Mouse (Mus musculus) limb, embryonic 14.5 days (tissue): ENCODE results near the gene Rab25. TPM values are rescaled to one million over a fixed set of nuclear protein-coding genes. Genes with fewer than 3 reads are reported as not detected.

Source experiments
- ATAC-seq: fragments of 200-750 bp; cut with Nextera tagmentation; 2 replicates; pipeline ENCODE4 v1.8.0; 2017; ENCODE audit warnings: low read depth, moderate number of reproducible peaks, moderate TSS enrichment; ENCODE audit not compliant: low FRiP score
- DNase-seq: peaks from one replicate; pipeline ENCODE4 v3.0.0-alpha.2; 2015; ENCODE audit warnings: low spot score
- H3K27ac ChIP-seq: fragments of 300-500 bp; sonication (generic); replicated peaks from 2 replicates; pipeline ENCODE4 v1.5.1; 2014; ENCODE audit warnings: low read depth, mild to moderate bottlenecking, low read length, moderate library complexity, mixed read lengths
- H3K27me3 ChIP-seq: fragments of 300-500 bp; sonication (generic); 2 replicates; pipeline ENCODE4 v1.6.1; 2014; ENCODE audit warnings: low read length, mixed read lengths; ENCODE audit not compliant: control insufficient read depth, insufficient read depth
- H3K36me3 ChIP-seq: fragments of 300-500 bp; sonication (generic); 2 replicates; pipeline ENCODE4 v1.6.1; 2014; ENCODE audit warnings: mild to moderate bottlenecking, low read length, moderate library complexity, mixed read lengths; ENCODE audit not compliant: control insufficient read depth, insufficient read depth
- H3K4me1 ChIP-seq: fragments of 300-500 bp; sonication (generic); 2 replicates; pipeline ENCODE4 v1.6.1; 2014; ENCODE audit warnings: antibody characterized with exemption, low read length, mixed read lengths; ENCODE audit not compliant: control insufficient read depth, insufficient read depth
- H3K4me2 ChIP-seq: fragments of 300-500 bp; sonication (generic); replicated peaks from 2 replicates; pipeline ENCODE4 v1.6.1; 2014; ENCODE audit warnings: low read depth, mild to moderate bottlenecking, low read length, moderate library complexity; ENCODE audit not compliant: severe bottlenecking
- H3K4me3 ChIP-seq: fragments of 300-500 bp; sonication (generic); replicated peaks from 2 replicates; pipeline ENCODE4 v1.5.1; 2014; ENCODE audit warnings: low read length
- H3K9ac ChIP-seq: fragments of 300-500 bp; sonication (generic); 2 replicates; pipeline ENCODE4 v1.6.1; 2014; ENCODE audit warnings: mild to moderate bottlenecking, low read depth, low read length, moderate library complexity; ENCODE audit not compliant: severe bottlenecking
- H3K9me3 ChIP-seq: fragments of 300-500 bp; sonication (generic); 2 replicates; pipeline ENCODE4 v1.6.1; 2016; ENCODE audit warnings: low read length; ENCODE audit not compliant: control insufficient read depth
- POLR2A ChIP-seq: fragments of 200-500 bp; IDR thresholded peaks from 2 replicates; pipeline ENCODE4 v1.8.0; 2012; ENCODE audit warnings: inconsistent platforms, mild to moderate bottlenecking, moderate library complexity, borderline replicate concordance; ENCODE audit not compliant: insufficient read depth, insufficient read length; ENCODE audit errors: extremely low read depth
- WGBS: fragments of 180-500 bp; shearing (Covaris S2); extraction: QIAGEN DNeasy Blood & Tissue Kit; methylation state at CpG from one replicate; pipeline ENCODE4 v1.1.7; 2014; 5-methylcytosine and 5-hydroxymethylcytosine counted together
- microRNA counts: library from miRNA; unstranded; fragments of <30 nt; microRNA quantifications from one replicate; lab custom pipeline; 2016
- microRNA-seq: library from miRNA; unstranded; fragments of <30 nt; microRNA quantifications from one replicate; pipeline ENCODE4, GENCODE M21; 2016
- polyA plus RNA-seq, 2 experiments: library from polyadenylated mRNA; depleted of rRNA in 1 of 2; stranded (reverse) in 1 of 2; unstranded in 1 of 2; fragments of >200 nt; fragmentation: Nextera tagmentation in 1 of 2; extraction: Ambion mirVana in 1 of 2; gene quantifications; 2 replicates each; pipeline versions ENCODE4 v1.2.1 to v1.2.3; 2012 to 2014

Rab25 gene
- polyA plus RNA-seq, 2 experiments, result 35.0 to 70.4 TPM

DNA sequence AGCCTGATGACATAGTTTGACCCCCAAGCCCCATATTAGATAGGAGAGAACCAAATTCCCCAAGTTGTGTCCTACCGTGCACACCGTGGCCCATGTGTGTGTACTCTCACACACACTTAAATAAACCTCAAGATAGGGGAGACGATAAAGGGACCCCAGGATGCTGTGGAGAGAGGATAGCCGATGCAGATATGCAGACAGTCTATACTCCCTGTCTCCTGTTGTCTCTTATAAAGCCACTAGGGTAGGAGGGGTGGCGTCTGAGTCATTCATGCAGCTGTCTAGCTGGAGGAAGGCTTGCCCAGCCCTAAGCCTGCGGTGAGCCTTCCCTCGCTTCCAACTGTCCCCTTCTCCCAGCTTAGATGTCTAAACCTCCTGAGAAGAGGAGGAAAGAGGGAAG lies 48.0 kb downstream of the Rab25 start:
- Histone ChIP-seq H3K27ac (no peak overlapping the region), H3K36me3 (peaks cover 19% of the 10 kb centered on the region), H3K4me2 (peak overlapping the region; percentile 90), H3K27me3 (no peaks in the 10 kb centered on the region), H3K9ac (no peak overlapping the region), H3K9me3 (no peaks in the 10 kb centered on the region), H3K4me3 (no peak overlapping the region), H3K4me1 (peaks cover 45% of the 10 kb centered on the region)
- no peak for DNase-seq
- no peak for ATAC-seq
- 85% methylated on average over 7 of the region's 7 CpGs for WGBS
- TF ChIP-seq POLR2A, result no peak

DNA sequence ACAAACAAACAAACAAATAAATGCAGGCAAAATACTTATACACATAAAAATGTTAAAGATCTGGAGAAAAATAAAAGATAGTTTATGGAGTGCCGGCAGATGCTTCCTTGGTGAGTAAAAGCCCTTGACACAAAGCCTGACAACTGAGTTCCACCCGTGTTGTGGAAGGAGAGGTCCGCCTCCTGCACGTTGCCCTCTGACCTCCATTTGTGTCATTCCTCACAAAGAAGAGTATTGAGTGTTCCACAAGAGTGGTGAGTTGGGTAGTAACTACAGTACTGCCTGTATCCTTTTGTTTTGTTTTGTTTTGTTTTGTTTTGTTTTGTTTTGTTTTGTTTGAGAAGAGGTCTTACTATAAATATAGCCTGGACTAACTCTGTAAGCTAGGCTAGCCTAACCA lies 48.5 kb downstream of the Rab25 start:
- Histone ChIP-seq H3K9ac (no peak overlapping the region), H3K4me1 (peaks cover 45% of the 10 kb centered on the region), H3K4me3 (no peak overlapping the region), H3K27me3 (no peaks in the 10 kb centered on the region), H3K4me2 (peak overlapping the region; percentile 90; the same call in 1 of the 2 replicates), H3K9me3 (no peaks in the 10 kb centered on the region), H3K36me3 (peaks cover 19% of the 10 kb centered on the region), H3K27ac (no peak overlapping the region)
- no peak for TF ChIP-seq POLR2A
- no peak for DNase-seq
- 73% methylated on average over 4 of the region's 4 CpGs for WGBS
- no peak for ATAC-seq

DNA sequence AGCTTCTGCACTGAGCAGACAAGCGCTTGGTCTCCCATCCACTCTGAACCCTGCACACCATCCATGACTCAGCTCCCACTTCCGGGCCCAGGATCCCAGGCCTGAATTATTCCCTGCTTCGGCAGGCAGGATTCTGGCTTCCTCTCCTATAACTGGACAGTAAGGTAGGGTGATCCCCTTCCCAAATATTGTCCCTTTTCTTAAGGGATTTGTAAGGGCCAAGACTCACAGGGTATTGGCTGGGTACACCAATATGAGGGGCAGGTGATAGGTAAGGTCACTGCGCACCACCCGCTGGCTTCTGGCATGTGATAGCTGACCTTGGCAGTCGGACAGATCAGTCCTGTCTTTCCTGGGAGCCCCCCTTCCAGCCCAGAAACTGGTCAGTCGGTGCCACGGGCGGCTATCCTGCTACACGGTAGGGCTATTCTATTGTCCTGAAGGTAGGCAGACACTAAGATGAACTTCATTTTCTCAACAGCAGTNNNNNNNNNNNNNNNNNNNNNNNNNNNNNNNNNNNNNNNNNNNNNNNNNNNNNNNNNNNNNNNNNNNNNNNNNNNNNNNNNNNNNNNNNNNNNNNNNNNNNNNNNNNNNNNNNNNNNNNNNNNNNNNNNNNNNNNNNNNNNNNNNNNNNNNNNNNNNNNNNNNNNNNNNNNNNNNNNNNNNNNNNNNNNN lies 52.2 kb downstream of the Rab25 start:
- no peak for ATAC-seq
- H3K4me1 ChIP-seq, result peaks cover 47% of the 10 kb centered on the region
- H3K27ac ChIP-seq, result no peak overlapping the region
- WGBS, result 79% methylated on average over 10 of the region's 10 CpGs
- no peak overlapping the region for H3K4me2 ChIP-seq
- H3K9ac ChIP-seq, result 0 out of 2 replicates have a peak overlapping the region, but pooled peaks have one; percentile 16
- no peak for DNase-seq
- H3K9me3 ChIP-seq, result no peaks in the 10 kb centered on the region
- no peaks in the 10 kb centered on the region for H3K27me3 ChIP-seq
- no peak overlapping the region for H3K4me3 ChIP-seq
- TF ChIP-seq POLR2A, result no peak
- peaks cover 19% of the 10 kb centered on the region for H3K36me3 ChIP-seq

DNA sequence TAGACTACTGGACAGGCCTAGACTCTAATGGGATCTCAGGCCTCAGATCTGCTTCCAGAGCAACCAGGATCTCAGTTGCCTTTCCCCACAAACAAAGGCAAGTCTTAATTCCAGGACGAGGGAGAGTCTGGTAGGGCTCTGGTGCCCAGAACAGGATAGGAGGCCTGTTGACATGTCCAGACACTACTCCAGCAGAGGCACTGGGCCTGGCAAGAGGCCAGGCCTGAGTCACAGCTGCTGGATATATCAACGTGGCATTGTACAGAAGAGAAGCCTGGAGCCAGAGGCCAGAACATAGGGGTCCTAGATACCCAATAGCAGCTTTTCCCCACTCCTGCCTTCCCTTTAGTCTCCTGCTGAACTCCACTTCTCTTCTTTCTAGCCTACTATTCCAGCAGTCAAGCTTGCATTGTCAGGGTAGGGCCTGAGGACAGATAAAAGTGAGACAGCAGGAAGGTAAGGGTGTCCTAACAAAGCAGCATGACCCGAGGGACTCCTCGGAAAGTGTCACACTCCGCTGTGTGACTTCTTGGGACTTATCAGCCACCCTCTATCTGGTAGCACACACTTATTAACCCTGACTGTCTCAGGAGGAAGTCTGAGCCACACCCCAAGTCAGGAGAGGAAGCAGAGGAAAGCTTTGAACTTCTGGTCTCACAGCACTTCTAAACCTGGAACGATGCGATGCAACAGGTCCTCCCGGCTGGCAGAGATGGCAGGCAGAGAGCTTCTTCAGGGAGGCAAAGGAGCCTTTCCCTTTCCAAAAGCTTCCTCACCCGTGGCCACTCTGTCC lies 53.1 kb downstream of the Rab25 start:
- Histone ChIP-seq H3K4me3 (no peak overlapping the region), H3K27ac (peak overlapping the region; percentile 52), H3K4me1 (peaks cover 52% of the 10 kb centered on the region), H3K9ac (0 out of 2 replicates have a peak overlapping the region, but pooled peaks have one; percentile 16), H3K36me3 (peaks cover 20% of the 10 kb centered on the region), H3K27me3 (no peaks in the 10 kb centered on the region), H3K9me3 (no peaks in the 10 kb centered on the region), H3K4me2 (no peak overlapping the region)
- TF ChIP-seq POLR2A, result no peak
- ATAC-seq, result no peak
- DNase-seq, result peak; percentile 77
- 58% methylated on average over 9 of the region's 9 CpGs for WGBS

DNA sequence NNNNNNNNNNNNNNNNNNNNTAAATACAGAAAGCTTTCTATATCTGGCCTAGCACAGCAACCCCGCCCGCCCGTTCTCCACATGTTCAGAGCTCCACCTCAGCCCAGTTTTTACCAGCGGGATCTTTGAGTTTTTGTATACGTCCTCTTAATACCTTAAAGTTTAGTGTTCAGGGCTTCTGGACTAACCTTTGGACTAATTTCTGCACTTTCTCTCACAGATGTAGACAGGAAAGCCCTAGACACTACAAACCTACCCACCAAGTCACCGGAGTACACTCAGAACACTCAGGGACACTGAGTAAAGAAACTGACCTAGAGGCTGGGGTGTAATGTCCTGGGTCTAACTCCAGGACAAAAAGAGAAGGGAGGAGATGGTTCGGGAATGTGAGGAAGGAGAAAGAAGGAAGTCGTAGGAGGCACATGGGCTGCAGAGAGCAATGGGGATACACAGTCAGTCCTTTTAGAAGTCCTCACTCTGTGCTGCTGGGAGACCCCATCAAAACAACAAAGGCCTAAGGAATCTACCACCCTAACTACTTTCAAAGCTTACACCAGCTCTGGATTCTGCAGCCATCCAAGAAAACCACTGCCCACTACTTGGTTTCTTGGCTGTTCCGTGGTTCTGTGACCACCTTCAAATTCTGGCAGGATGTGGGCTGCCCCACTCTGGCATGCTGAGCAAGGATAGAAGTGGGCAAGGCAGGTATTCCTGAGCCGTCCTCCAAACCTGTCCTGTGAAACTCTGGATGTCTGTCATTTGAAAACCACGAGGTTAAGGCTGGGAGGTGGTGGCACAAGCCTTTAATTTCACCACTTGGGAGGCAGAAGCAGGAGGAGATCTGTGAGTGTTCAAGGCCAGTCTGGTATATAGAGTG lies 54.2 kb downstream of the Rab25 start:
- H3K9ac ChIP-seq, result no peak overlapping the region
- H3K9me3 ChIP-seq, result no peaks in the 10 kb centered on the region
- TF ChIP-seq POLR2A, result no peak
- WGBS, result 73% methylated on average over 11 of the region's 11 CpGs
- DNase-seq (no peak), ATAC-seq (no peak)
- peaks cover 21% of the 10 kb centered on the region for H3K36me3 ChIP-seq
- no peaks in the 10 kb centered on the region for H3K27me3 ChIP-seq
- peaks cover 63% of the 10 kb centered on the region for H3K4me1 ChIP-seq
- H3K4me3 ChIP-seq, result no peak overlapping the region
- H3K4me2 ChIP-seq, result peak overlapping the region; percentile 79
- peak overlapping the region; percentile 67; the same call in 1 of the 2 replicates for H3K27ac ChIP-seq

MicroRNAs within 50 kb of the gene (microRNA counts, 519-probe panel; counts per million panel counts)
- microRNA mmu-miR-1905 (lab: Ali Mortazavi, UCI), result not detected

Small RNA genes lying within 50 kb of the gene (microRNA-seq; reads per million reads assigned to microRNA genes)
- gene Mir1905, result not detected

Other genes starting within 250 kb of the Rab25 start
- gene Glmp, start 223.3 kb downstream of the Rab25 start, polyA plus RNA-seq (2012; rRNA removed), result 131 and 152 TPM in 2 replicates
- 127 and 130 TPM in 2 replicates for gene Glmp, start 223.3 kb downstream of the Rab25 start, polyA plus RNA-seq (2014; fragmentation: Nextera tagmentation; extraction: Ambion mirVana)
- 14.3 and 14.4 TPM in 2 replicates for gene Tmem79, start 212.2 kb downstream of the Rab25 start, polyA plus RNA-seq (2012; rRNA removed)
- gene Tmem79, start 212.2 kb downstream of the Rab25 start, polyA plus RNA-seq (2014; fragmentation: Nextera tagmentation; extraction: Ambion mirVana), result 19.2 and 22.3 TPM in 2 replicates
- gene Smg5, start 212.0 kb downstream of the Rab25 start, polyA plus RNA-seq (2012; rRNA removed), result 83.3 and 88.1 TPM in 2 replicates
- 33.8 and 40.1 TPM in 2 replicates for gene Smg5, start 212.0 kb downstream of the Rab25 start, polyA plus RNA-seq (2014; fragmentation: Nextera tagmentation; extraction: Ambion mirVana)
- 15.9 and 17.2 TPM in 2 replicates for gene Paqr6, start 183.7 kb downstream of the Rab25 start, polyA plus RNA-seq (2012; rRNA removed)
- 13.9 and 15.1 TPM in 2 replicates for gene Paqr6, start 183.7 kb downstream of the Rab25 start, polyA plus RNA-seq (2014; fragmentation: Nextera tagmentation; extraction: Ambion mirVana)
- 2.0 and 2.2 TPM in 2 replicates for gene Bglap3, start 175.6 kb downstream of the Rab25 start, polyA plus RNA-seq (2012; rRNA removed)
- 1.7 and 2.5 TPM in 2 replicates for gene Bglap3, start 175.6 kb downstream of the Rab25 start, polyA plus RNA-seq (2014; fragmentation: Nextera tagmentation; extraction: Ambion mirVana)
- 0.52 and 0.60 TPM in 2 replicates for gene Bglap2, start 169.6 kb downstream of the Rab25 start, polyA plus RNA-seq (2012; rRNA removed)
- 0.77 and 1.9 TPM in 2 replicates for gene Bglap2, start 169.6 kb downstream of the Rab25 start, polyA plus RNA-seq (2014; fragmentation: Nextera tagmentation; extraction: Ambion mirVana)
- 0.94 and 1.00 TPM in 2 replicates for gene Bglap, start 163.8 kb downstream of the Rab25 start, polyA plus RNA-seq (2012; rRNA removed)
- 1.7 and 3.1 TPM in 2 replicates for gene Bglap, start 163.8 kb downstream of the Rab25 start, polyA plus RNA-seq (2014; fragmentation: Nextera tagmentation; extraction: Ambion mirVana)
- gene Pmf1, start 138.0 kb downstream of the Rab25 start, polyA plus RNA-seq (2012; rRNA removed), result 99.9 and 108 TPM in 2 replicates
- 109 and 114 TPM in 2 replicates for gene Pmf1, start 138.0 kb downstream of the Rab25 start, polyA plus RNA-seq (2014; fragmentation: Nextera tagmentation; extraction: Ambion mirVana)
- gene Slc25a44, start 123.2 kb downstream of the Rab25 start, polyA plus RNA-seq (2012; rRNA removed), result 21.2 and 24.0 TPM in 2 replicates
- gene Slc25a44, start 123.2 kb downstream of the Rab25 start, polyA plus RNA-seq (2014; fragmentation: Nextera tagmentation; extraction: Ambion mirVana), result 18.0 and 19.1 TPM in 2 replicates
- 13.5 and 16.0 TPM in 2 replicates for gene Sema4a, start 87.1 kb downstream of the Rab25 start, polyA plus RNA-seq (2012; rRNA removed)
- gene Sema4a, start 87.1 kb downstream of the Rab25 start, polyA plus RNA-seq (2014; fragmentation: Nextera tagmentation; extraction: Ambion mirVana), result 12.9 and 14.4 TPM in 2 replicates
- gene Lmna, start 38.3 kb downstream of the Rab25 start, polyA plus RNA-seq (2012; rRNA removed), result 238 and 364 TPM in 2 replicates
- 378 and 402 TPM in 2 replicates for gene Lmna, start 38.3 kb downstream of the Rab25 start, polyA plus RNA-seq (2014; fragmentation: Nextera tagmentation; extraction: Ambion mirVana)
- 49.3 and 60.8 TPM in 2 replicates for gene Mex3a, start 15.9 kb downstream of the Rab25 start, polyA plus RNA-seq (2012; rRNA removed)
- gene Mex3a, start 15.9 kb downstream of the Rab25 start, polyA plus RNA-seq (2014; fragmentation: Nextera tagmentation; extraction: Ambion mirVana), result 26.7 and 33.1 TPM in 2 replicates
- gene Lamtor2, start 4.8 kb upstream of the Rab25 start, polyA plus RNA-seq (2012; rRNA removed), result 92.5 and 117 TPM in 2 replicates
- 100 and 103 TPM in 2 replicates for gene Lamtor2, start 4.8 kb upstream of the Rab25 start, polyA plus RNA-seq (2014; fragmentation: Nextera tagmentation; extraction: Ambion mirVana)
- gene Ubqln4, start 5.5 kb upstream of the Rab25 start, polyA plus RNA-seq (2012; rRNA removed), result 90.4 and 112 TPM in 2 replicates
- gene Ubqln4, start 5.5 kb upstream of the Rab25 start, polyA plus RNA-seq (2014; fragmentation: Nextera tagmentation; extraction: Ambion mirVana), result 52.5 and 57.8 TPM in 2 replicates
- gene Ssr2, start 27.6 kb upstream of the Rab25 start, polyA plus RNA-seq (2012; rRNA removed), result 422 and 466 TPM in 2 replicates
- 307 and 325 TPM in 2 replicates for gene Ssr2, start 27.6 kb upstream of the Rab25 start, polyA plus RNA-seq (2014; fragmentation: Nextera tagmentation; extraction: Ambion mirVana)
- 81.9 and 105 TPM in 2 replicates for gene Arhgef2, start 57.7 kb upstream of the Rab25 start, polyA plus RNA-seq (2012; rRNA removed)
- 84.7 and 94.8 TPM in 2 replicates for gene Arhgef2, start 57.7 kb upstream of the Rab25 start, polyA plus RNA-seq (2014; fragmentation: Nextera tagmentation; extraction: Ambion mirVana)
- not detected in 2 replicates for gene Rxfp4, start 104.8 kb upstream of the Rab25 start, polyA plus RNA-seq (2012; rRNA removed)
- 0.15 TPM in 1 of 2 replicates, not detected in the other for gene Rxfp4, start 104.8 kb upstream of the Rab25 start, polyA plus RNA-seq (2014; fragmentation: Nextera tagmentation; extraction: Ambion mirVana)
- gene Khdc4, start 137.5 kb upstream of the Rab25 start, polyA plus RNA-seq (2012; rRNA removed), result 144 and 167 TPM in 2 replicates
- gene Khdc4, start 137.5 kb upstream of the Rab25 start, polyA plus RNA-seq (2014; fragmentation: Nextera tagmentation; extraction: Ambion mirVana), result 78.0 and 89.1 TPM in 2 replicates
- gene Rit1, start 168.5 kb upstream of the Rab25 start, polyA plus RNA-seq (2012; rRNA removed), result 46.8 and 47.4 TPM in 2 replicates
- gene Rit1, start 168.5 kb upstream of the Rab25 start, polyA plus RNA-seq (2014; fragmentation: Nextera tagmentation; extraction: Ambion mirVana), result 62.4 and 64.3 TPM in 2 replicates
- 15.3 and 17.5 TPM in 2 replicates for gene Syt11, start 226.9 kb upstream of the Rab25 start, polyA plus RNA-seq (2012; rRNA removed)
- gene Syt11, start 226.9 kb upstream of the Rab25 start, polyA plus RNA-seq (2014; fragmentation: Nextera tagmentation; extraction: Ambion mirVana), result 13.9 and 20.8 TPM in 2 replicates